ENCODE assay signal across 13 mouse cellular contexts in the genomic region with DNA sequence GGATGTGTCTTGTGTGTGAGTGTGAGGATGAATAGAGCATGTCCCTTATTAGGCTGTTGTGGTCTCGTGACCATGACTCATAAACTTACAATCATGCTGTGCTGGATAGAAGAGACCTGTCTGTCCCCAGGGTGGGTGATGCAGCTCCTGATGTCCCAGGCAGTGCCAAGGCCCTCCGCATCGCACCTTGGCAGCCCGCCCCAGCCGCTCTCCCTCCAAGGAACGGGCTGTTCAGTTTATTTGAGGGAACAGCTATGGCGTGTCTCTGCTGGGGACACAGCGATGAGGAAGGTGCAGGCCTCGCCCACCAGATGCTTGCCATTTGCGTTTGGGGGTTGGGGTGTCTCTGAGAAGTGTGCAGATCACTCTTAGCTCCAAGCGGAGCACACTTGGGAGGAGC. TPM values are rescaled to one million over a fixed set of nuclear protein-coding genes. Genes with fewer than 3 reads are reported as not detected.
DNase-seq lines count a peak whose midpoint lies in the region; ATAC-seq lines count a peak whose summit lies in the region.
"Had no signal": no experiment of that assay in that cellular context is flagged by ENCODE, and none has a peak within 500 bp of the region (broad histone marks: within the 10 kb centered on the region; RNA-seq: fewer than 3 reads in every experiment).

No protein-coding gene starts in this region.

- no peaks in the 10 kb centered on the region for H3K9me3 ChIP-seq in intestine, embryonic 16.5 days (ENCODE audit: control insufficient read depth, low read length)
- no peaks in the 10 kb centered on the region for H3K9me3 ChIP-seq in hindbrain, embryonic 11.5 days (ENCODE audit: control insufficient read depth, low read length)
- H3K9me3 ChIP-seq: forebrain, embryonic 12.5 days; heart, embryonic 13.5 days; limb, embryonic 10.5 days had no signal

- H3K27me3 ChIP-seq in intestine, embryonic 16.5 days (replicated peaks; ENCODE audit: control insufficient read depth, insufficient read depth, low read length), result no peaks in the 10 kb centered on the region
- H3K27me3 ChIP-seq in hindbrain, embryonic 11.5 days (ENCODE audit: control insufficient read depth, insufficient read depth, low read length), result no peaks in the 10 kb centered on the region
- H3K27me3 ChIP-seq: forebrain, embryonic 12.5 days; heart, embryonic 13.5 days had no signal

- 75% methylated on average over 11 of the region's 11 CpGs for WGBS in intestine, embryonic 16.5 days
- WGBS in hindbrain, embryonic 11.5 days, result 76% methylated on average over 11 of the region's 11 CpGs

- no peak overlapping the region for H3K27ac ChIP-seq in intestine, embryonic 16.5 days (ENCODE audit: low read length)
- H3K27ac ChIP-seq in hindbrain, embryonic 11.5 days (ENCODE audit: low read depth, low read length), result no peak overlapping the region
- H3K27ac ChIP-seq: forebrain, embryonic 12.5 days; heart, embryonic 13.5 days; limb, embryonic 10.5 days had no signal

- H3K4me3 ChIP-seq in intestine, embryonic 16.5 days (ENCODE audit: low read length), result no peak overlapping the region
- H3K4me3 ChIP-seq in hindbrain, embryonic 11.5 days (ENCODE audit: low read depth, low read length), result no peak overlapping the region
- H3K4me3 ChIP-seq: forebrain, embryonic 12.5 days; heart, embryonic 13.5 days; limb, embryonic 10.5 days had no signal

- peak; percentile 39 to 50 for DNase-seq in cerebellum, postnatal 36 days
- no peak for DNase-seq in cerebellum, adult 11-12 months
- peak; percentile 63 for DNase-seq in right cerebral cortex, adult 18-20 months
- no peak for DNase-seq in right cerebral cortex, postnatal 10 days (ENCODE audit: low spot score in 2 of 2)
- DNase-seq in gastrocnemius, postnatal 36 days, result peak; percentile 51 to 67
- peak; percentile 74 for DNase-seq in testis, postnatal 14 days (ENCODE audit: low spot score)
- no peak for DNase-seq in hindbrain, embryonic 11.5 days (ENCODE audit: low spot score)
- DNase-seq: liver, postnatal 0 days had no signal

- ATAC-seq in intestine, embryonic 16.5 days, result no peak
- no peak for ATAC-seq in hindbrain, embryonic 11.5 days (ENCODE audit: low FRiP score)
- ATAC-seq: intestine, postnatal 0 days; liver, postnatal 0 days had no signal

- peaks cover 10% of the 10 kb centered on the region for H3K4me1 ChIP-seq in intestine, embryonic 16.5 days (ENCODE audit: control insufficient read depth, insufficient read depth, low read length)
- H3K4me1 ChIP-seq in hindbrain, embryonic 11.5 days (replicated peaks; ENCODE audit: control insufficient read depth, insufficient read depth, low read length), result no peaks in the 10 kb centered on the region
- H3K4me1 ChIP-seq: forebrain, embryonic 12.5 days had no signal

- intact Hi-C loops in gastrocnemius, postnatal 36 days (cut with DNase I), result no loop called here

- H3K4me2 ChIP-seq in intestine, embryonic 16.5 days (ENCODE audit: low read depth, low read length), result no peak overlapping the region
- H3K4me2 ChIP-seq in hindbrain, embryonic 11.5 days (replicated peaks; ENCODE audit: low read depth, low read length), result no peak overlapping the region
- H3K4me2 ChIP-seq: forebrain, embryonic 12.5 days; heart, embryonic 13.5 days had no signal

- no peaks in the 10 kb centered on the region for H3K36me3 ChIP-seq in intestine, embryonic 16.5 days (ENCODE audit: control insufficient read depth, insufficient read depth, low read length)
- no peaks in the 10 kb centered on the region for H3K36me3 ChIP-seq in hindbrain, embryonic 11.5 days (ENCODE audit: control insufficient read depth, insufficient read depth, low read length)
- H3K36me3 ChIP-seq: forebrain, embryonic 12.5 days; limb, embryonic 10.5 days had no signal

- H3K9ac ChIP-seq in intestine, embryonic 16.5 days (ENCODE audit: low read depth, low read length), result no peak overlapping the region
- H3K9ac ChIP-seq in hindbrain, embryonic 11.5 days (ENCODE audit: low read depth, low read length), result no peak overlapping the region
- H3K9ac ChIP-seq: forebrain, embryonic 12.5 days; heart, embryonic 13.5 days; liver, postnatal 0 days had no signal

RNA-seq across cellular contexts. Expression of a gene that starts 28.5 kb away (rescaled TPM):
- 1 to 10 TPM; 1.8 to 1.9 TPM for total RNA-seq in gastrocnemius, postnatal 36 days (2021)
- polyA plus RNA-seq in intestine, embryonic 16.5 days (2015; fragmentation: Nextera tagmentation; extraction: Ambion mirVana), result 1.9 and 2.0 TPM in 2 replicates
- 2.7 and 2.9 TPM in 2 replicates for polyA plus RNA-seq in hindbrain, embryonic 11.5 days (2014; fragmentation: Nextera tagmentation; extraction: Ambion mirVana)

Comparison
In these comparisons a context has a peak if more than half of its experiments do, and no peak if none do; other contexts are left out.
1. DNase-seq: peak in cerebellum, postnatal 36 days (2 of 2), right cerebral cortex, adult 18-20 months (single experiment), gastrocnemius, postnatal 36 days (2 of 2) and testis, postnatal 14 days (single experiment); none in cerebellum, adult 11-12 months (single experiment), right cerebral cortex, postnatal 10 days (0 of 2) and hindbrain, embryonic 11.5 days (single experiment).